Mouse (Mus musculus) C2C12 (cell line): ENCODE measurements around the gene Drd5. TPM values are rescaled to one million over a fixed set of nuclear protein-coding genes. Genes with fewer than 3 reads are reported as not detected.

Experiments
- H3K27me3 ChIP-seq: one replicate; pipeline ENCODE4 v1.6.1; 2011; ENCODE audit not compliant: control insufficient read depth, insufficient read depth, insufficient read length
- H3K36me3 ChIP-seq: one replicate; pipeline ENCODE4 v1.6.1; 2011; ENCODE audit not compliant: control insufficient read depth, insufficient read depth
- H3K4me3 ChIP-seq: one replicate; pipeline ENCODE4 v1.5.1; 2011; ENCODE audit warnings: mild to moderate bottlenecking, control low read depth; ENCODE audit not compliant: poor library complexity, insufficient read depth, severe bottlenecking
- H3K79me2 ChIP-seq: one replicate; pipeline ENCODE4 v1.6.1; 2011; ENCODE audit not compliant: control insufficient read depth, insufficient read depth
- H3K79me3 ChIP-seq: one replicate; pipeline ENCODE4 v1.6.1; 2011; ENCODE audit warnings: low read depth, control low read depth
- H3ac ChIP-seq: one replicate; pipeline ENCODE3; 2011; ENCODE audit warnings: low read depth; ENCODE audit not compliant: control insufficient read depth, insufficient read length
- CEBPB ChIP-seq: IDR thresholded peaks from one replicate; pipeline ENCODE4 v1.6.1; 2011; ENCODE audit warnings: low read depth, mild to moderate bottlenecking, control low read depth, moderate library complexity
- CTCF ChIP-seq: IDR thresholded peaks from one replicate; pipeline ENCODE4 v1.5.1; 2011; ENCODE audit not compliant: control insufficient read depth, insufficient read depth, insufficient read length
- FOSL1 ChIP-seq: IDR thresholded peaks from one replicate; pipeline ENCODE4 v1.8.0; 2011; ENCODE audit warnings: mild to moderate bottlenecking, low read length; ENCODE audit not compliant: poor library complexity, insufficient read depth, severe bottlenecking
- MAX ChIP-seq: IDR thresholded peaks from one replicate; pipeline ENCODE4 v1.6.1; 2011; ENCODE audit warnings: mild to moderate bottlenecking, control low read depth
- MYOD1 ChIP-seq: IDR thresholded peaks from one replicate; pipeline ENCODE4 v1.6.1; 2011; ENCODE audit warnings: low read depth; ENCODE audit not compliant: control insufficient read depth, insufficient read length
- MYOG ChIP-seq: IDR thresholded peaks from one replicate; pipeline ENCODE4 v1.6.1; 2011; ENCODE audit not compliant: control insufficient read depth, insufficient read length; ENCODE audit errors: extremely low read depth
- USF1 ChIP-seq: IDR thresholded peaks from one replicate; pipeline ENCODE4 v1.6.1; 2011; ENCODE audit warnings: low read depth, mild to moderate bottlenecking, control low read depth, moderate library complexity
- polyA plus RNA-seq: library from polyadenylated mRNA; unstranded; fragments of >200 nt; fragmentation: generic; extraction: Trizol; gene quantifications from one replicate; pipeline ENCODE4 v1.2.1, GENCODE M21; 2012; ENCODE audit warnings: missing spikeins

Gene Drd5
- polyA plus RNA-seq, 1 experiment, result not detected

DNA sequence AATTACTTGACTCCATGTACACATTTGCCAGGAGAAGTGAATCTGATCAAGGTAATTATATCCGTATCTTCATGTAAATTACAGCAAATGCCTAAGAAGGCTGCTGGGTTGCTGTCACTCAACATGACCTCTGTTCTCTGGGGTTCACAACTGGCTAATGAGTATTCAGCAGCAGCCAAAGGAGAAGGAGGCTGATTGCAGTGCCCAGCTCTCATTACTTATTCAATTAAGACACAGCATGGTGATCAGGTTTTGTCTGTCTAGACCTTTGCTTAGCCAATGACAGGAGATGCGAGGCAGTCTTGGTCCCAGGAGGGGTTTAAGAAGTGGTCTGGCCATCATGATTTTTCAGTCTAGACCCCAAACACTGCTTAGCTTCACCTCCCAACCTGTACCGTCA is 23.9 kb downstream of the Drd5 start:
- no peaks in the 10 kb centered on the region for H3K79me2 ChIP-seq
- H3K4me3 ChIP-seq, result no peak overlapping the region
- H3K79me3 ChIP-seq, result no peaks in the 10 kb centered on the region
- no peak overlapping the region for H3ac ChIP-seq
- no peaks in the 10 kb centered on the region for H3K36me3 ChIP-seq
- no peak for TF ChIP-seq MAX
- TF ChIP-seq CEBPB, result no peak
- no peak for TF ChIP-seq USF1
- no peak for TF ChIP-seq MYOG
- TF ChIP-seq MYOD1, result no peak
- no peak for TF ChIP-seq CTCF
- no peak for TF ChIP-seq FOSL1
- H3K27me3 ChIP-seq, result peaks cover 37% of the 10 kb centered on the region

GRCm38 (mm10) chr5:38346646-38347432 is 27.7 kb downstream of the Drd5 start:
- TF ChIP-seq MYOG (no peak), MYOD1 (no peak), CEBPB (no peak), MAX (no peak), USF1 (no peak), CTCF (no peak), FOSL1 (no peak)
- Histone ChIP-seq H3K4me3 (no peak overlapping the region), H3K79me2 (no peaks in the 10 kb centered on the region), H3ac (no peak overlapping the region), H3K79me3 (no peaks in the 10 kb centered on the region), H3K36me3 (no peaks in the 10 kb centered on the region), H3K27me3 (peaks cover 54% of the 10 kb centered on the region)

GRCm38 (mm10) chr5:38350351-38350929 is 31.3 kb downstream of the Drd5 start:
- H3K79me3 ChIP-seq, result no peaks in the 10 kb centered on the region
- no peaks in the 10 kb centered on the region for H3K36me3 ChIP-seq
- H3K4me3 ChIP-seq, result no peak overlapping the region
- TF ChIP-seq MYOD1 (no peak), CTCF (no peak), MYOG (no peak), FOSL1 (no peak), USF1 (no peak), CEBPB (no peak), MAX (no peak)
- no peak overlapping the region for H3ac ChIP-seq
- peaks cover 35% of the 10 kb centered on the region for H3K27me3 ChIP-seq
- no peaks in the 10 kb centered on the region for H3K79me2 ChIP-seq

GRCm38 (mm10) chr5:38356927-38357326 is 37.8 kb downstream of the Drd5 start:
- Histone ChIP-seq H3K36me3 (no peaks in the 10 kb centered on the region), H3K79me3 (no peaks in the 10 kb centered on the region), H3ac (no peak overlapping the region), H3K4me3 (no peak overlapping the region), H3K27me3 (peaks cover 12% of the 10 kb centered on the region), H3K79me2 (no peaks in the 10 kb centered on the region)
- TF ChIP-seq CTCF (no peak), MYOG (no peak), MAX (no peak), FOSL1 (no peak), MYOD1 (no peak), USF1 (no peak), CEBPB (no peak)

DNA sequence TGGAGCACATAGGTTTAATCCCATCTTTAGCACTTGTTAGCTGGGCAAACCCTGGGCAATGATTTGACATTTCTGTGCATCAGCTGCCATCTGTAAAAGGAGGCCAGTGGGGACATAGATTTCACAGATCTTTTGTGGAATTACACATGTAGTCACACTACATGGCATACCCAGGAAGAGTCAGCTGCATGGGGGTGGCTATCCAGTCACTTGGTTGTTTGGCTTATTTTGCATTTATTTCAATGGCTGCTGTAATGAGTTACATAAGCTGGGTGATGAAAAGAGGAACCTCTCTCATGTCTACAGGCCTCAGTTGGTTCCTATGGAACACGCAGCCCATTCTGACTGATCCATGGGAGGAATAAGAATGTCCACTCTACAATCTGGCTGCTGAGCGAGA is 40.5 kb downstream of the Drd5 start:
- Histone ChIP-seq H3ac (no peak overlapping the region), H3K4me3 (no peak overlapping the region), H3K36me3 (no peaks in the 10 kb centered on the region), H3K79me3 (no peaks in the 10 kb centered on the region), H3K79me2 (no peaks in the 10 kb centered on the region), H3K27me3 (peaks cover 7% of the 10 kb centered on the region)
- TF ChIP-seq CEBPB (no peak), USF1 (no peak), MYOG (no peak), FOSL1 (no peak)

DNA sequence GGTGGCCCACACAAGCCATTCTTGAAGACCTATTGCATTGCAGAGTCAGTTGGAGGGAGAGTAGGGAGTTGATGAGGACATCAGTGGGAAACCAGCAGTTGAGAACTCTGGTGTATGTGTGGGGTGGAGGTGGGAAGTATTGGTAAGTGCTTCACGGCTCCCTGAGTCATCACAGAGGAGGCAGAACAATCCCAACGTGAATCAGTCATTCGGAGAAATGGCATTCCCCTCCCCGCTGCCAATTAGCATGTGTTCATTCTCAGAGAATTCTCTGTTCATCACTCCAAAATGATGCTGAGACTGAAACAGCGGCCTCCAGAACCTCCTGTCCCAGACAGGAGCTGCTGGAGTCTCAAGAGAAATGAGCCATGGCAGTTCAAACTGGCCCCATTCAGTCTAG is 45.2 kb downstream of the Drd5 start:
- TF ChIP-seq MYOD1 (no peak), CTCF (no peak), CEBPB (no peak), MAX (no peak), FOSL1 (no peak), MYOG (no peak), USF1 (no peak)
- Histone ChIP-seq H3K4me3 (no peak overlapping the region), H3K79me3 (no peaks in the 10 kb centered on the region), H3K27me3 (no peaks in the 10 kb centered on the region), H3K36me3 (no peaks in the 10 kb centered on the region), H3ac (no peak overlapping the region), H3K79me2 (no peaks in the 10 kb centered on the region)
